Mouse (Mus musculus): Measurements from ENCODE around the gene Ccne1. TPM values are rescaled to one million over a fixed set of nuclear protein-coding genes. Genes with fewer than 3 reads are reported as not detected.

Ccne1 gene
- total and polyA plus RNA-seq, 3 experiments, result 53.1 to 321 (median 78.0) TPM

Other genes starting within 250 kb of the Ccne1 start
- 28.4 and 29.2 TPM in 2 replicates for gene Uri1, start 84.0 kb downstream of the Ccne1 start, total RNA-seq (2012; rRNA removed)
- 10 to 100 TPM in 1 of 2 experiments, not detected in 1; 36.0 TPM for gene Uri1, start 84.0 kb downstream of the Ccne1 start, polyA plus RNA-seq (2012; ENCODE audit: insufficient read depth in 1 of 2, insufficient read length in 2 of 2, low read depth in 1 of 2, low replicate concordance in 2 of 2, missing spikeins in 1 of 2)
- gene 1600014C10Rik, start 75.7 kb upstream of the Ccne1 start, total RNA-seq (2012; rRNA removed), result 9.0 and 10.2 TPM in 2 replicates
- 10 to 100 TPM in 1 of 2 experiments, not detected in 1; 14.7 TPM for gene 1600014C10Rik, start 75.7 kb upstream of the Ccne1 start, polyA plus RNA-seq (2012; ENCODE audit: insufficient read depth in 1 of 2, insufficient read length in 2 of 2, low read depth in 1 of 2, low replicate concordance in 2 of 2, missing spikeins in 1 of 2)
- gene Plekhf1, start 120.5 kb upstream of the Ccne1 start, total RNA-seq (2012; rRNA removed), result 0.85 and 0.89 TPM in 2 replicates
- gene Plekhf1, start 120.5 kb upstream of the Ccne1 start, polyA plus RNA-seq (2012; ENCODE audit: insufficient read depth in 1 of 2, insufficient read length in 2 of 2, low read depth in 1 of 2, low replicate concordance in 2 of 2, missing spikeins in 1 of 2), result 1 to 10 TPM in 1 of 2 experiments, not detected in 1; 1.7 TPM
- gene Pop4, start 163.9 kb upstream of the Ccne1 start, total RNA-seq (2012; rRNA removed), result 26.7 and 33.5 TPM in 2 replicates
- 10 to 100 TPM in 1 of 2 experiments, not detected in 1; 50.0 TPM for gene Pop4, start 163.9 kb upstream of the Ccne1 start, polyA plus RNA-seq (2012; ENCODE audit: insufficient read depth in 1 of 2, insufficient read length in 2 of 2, low read depth in 1 of 2, low replicate concordance in 2 of 2, missing spikeins in 1 of 2)

Data from MEL (cell line).